Mouse (Mus musculus) c-Kit-positive CD71-positive TER-119-negative erythroid progenitor cells, embryonic 14.5 days (primary cell): ENCODE measurements at regions not wholly inside any gene's neighbourhood (a gene's known extent, or its start where the extent isn't known, plus 50 kb on each side); places are given as distances from the start of the nearest gene placed in this dataset.
"Not testable (repeated sequence)": the region's sequence is repeated elsewhere in the genome, so short reads cannot be mapped to it uniquely, and the experiment has no call there.

ENCODE experiments used
- DNase-seq: peaks from one replicate; pipeline ENCODE4 v3.0.0-alpha.2; 2013; ENCODE audit warnings: low read depth

- DNase-seq = no peak
These were observed 60.9 kb upstream of the Ahi1 start for GRCm38 (mm10) chr10:20891426-20891825.

- DNase-seq = no peak
These were observed 68.7 kb upstream of the Ahi1 start for GRCm38 (mm10) chr10:20883618-20884017.

- DNase-seq = no peak
These were observed 69.7 kb upstream of the Ahi1 start for GRCm38 (mm10) chr10:20882599-20882998.

GRCm38 (mm10) chr10:20880251-20880650 lies 72.1 kb upstream of the Ahi1 start:
- no peak for DNase-seq

- DNase-seq = no peak
These were observed 72.9 kb upstream of the Ahi1 start for GRCm38 (mm10) chr10:20879482-20879881.

GRCm38 (mm10) chr10:20867076-20867475 lies 85.3 kb upstream of the Ahi1 start:
- DNase-seq = no peak

GRCm38 (mm10) chr10:20865031-20865430 lies 87.3 kb upstream of the Ahi1 start:
- DNase-seq = no peak

GRCm38 (mm10) chr10:20857413-20857812 lies 94.9 kb upstream of the Ahi1 start:
- DNase-seq = no peak

GRCm38 (mm10) chr10:20854621-20855363 lies 97.6 kb upstream of the Ahi1 start:
- no peak for DNase-seq

GRCm38 (mm10) chr10:20847287-20847686 lies 105.1 kb upstream of the Ahi1 start:
- no peak for DNase-seq

GRCm38 (mm10) chr10:20843277-20843676 lies 109.1 kb upstream of the Ahi1 start:
- no peak for DNase-seq

GRCm38 (mm10) chr10:20842131-20842530 lies 110.2 kb upstream of the Ahi1 start:
- no peak for DNase-seq

GRCm38 (mm10) chr10:20841430-20842040 lies 110.8 kb upstream of the Ahi1 start:
- no peak for DNase-seq

- no peak for DNase-seq
These were observed 113.5 kb upstream of the Ahi1 start for GRCm38 (mm10) chr10:20838685-20839425.

GRCm38 (mm10) chr10:20836816-20837215 lies 111.9 kb upstream of the Pde7b start:
- not testable (repeated sequence) for DNase-seq

- no peak for DNase-seq
These were observed 110.1 kb upstream of the Pde7b start for GRCm38 (mm10) chr10:20834806-20835575.

- no peak for DNase-seq
These were observed 103.4 kb upstream of the Pde7b start for GRCm38 (mm10) chr10:20828304-20828703.

GRCm38 (mm10) chr10:20827473-20827872 lies 102.6 kb upstream of the Pde7b start:
- DNase-seq = no peak

GRCm38 (mm10) chr10:20818548-20818947 lies 93.7 kb upstream of the Pde7b start:
- no peak for DNase-seq

GRCm38 (mm10) chr10:20799792-20800191 lies 74.9 kb upstream of the Pde7b start:
- DNase-seq = no peak

GRCm38 (mm10) chr10:20798400-20798799 lies 73.5 kb upstream of the Pde7b start:
- DNase-seq = peak; percentile 21

GRCm38 (mm10) chr10:20793956-20794355 lies 69.1 kb upstream of the Pde7b start:
- DNase-seq = no peak
